8 mouse cellular contexts compared by ENCODE assay signal in the genomic region with DNA sequence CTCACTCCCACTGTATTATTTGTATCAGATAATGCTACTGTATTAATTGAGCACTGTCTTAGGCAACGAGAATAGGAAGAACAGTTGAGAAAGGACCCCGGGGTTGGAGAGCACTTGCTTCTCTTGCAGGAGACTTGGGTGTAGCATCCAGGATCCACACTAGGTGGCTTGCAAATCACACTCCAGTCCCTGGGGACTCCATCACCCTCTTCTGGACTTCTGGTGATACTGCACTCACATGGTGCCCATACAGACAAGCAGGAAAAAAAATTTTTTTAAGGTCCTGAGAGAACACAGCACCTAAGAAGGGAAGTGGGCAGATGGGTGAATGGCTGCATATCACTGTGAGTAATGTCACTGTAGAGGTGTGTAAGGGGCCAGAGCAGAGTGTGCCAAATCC.
DNase-seq lines count a peak whose midpoint lies in the region; ATAC-seq and TF ChIP-seq lines count a peak whose summit lies in the region.

No protein-coding gene starts in this region.

- no peaks in the 10 kb centered on the region for H3K27me3 ChIP-seq in heart, postnatal 0 days (ENCODE audit: control insufficient read depth, insufficient read depth, low read length)
- no peaks in the 10 kb centered on the region for H3K27me3 ChIP-seq in intestine, embryonic 16.5 days (replicated peaks; ENCODE audit: control insufficient read depth, insufficient read depth, low read length)

- H3K27ac ChIP-seq in heart, postnatal 0 days (ENCODE audit: low read depth): peak overlapping the region; percentile 21
- H3K27ac ChIP-seq in intestine, embryonic 16.5 days (ENCODE audit: low read length): 0 out of 2 replicates have a peak overlapping the region, but pooled peaks have one; percentile 24

- peak; percentile 23 for DNase-seq in heart, postnatal 0 days (ENCODE audit: low spot score)
- no peak for DNase-seq in heart, adult 9 months (ENCODE audit: low spot score in 2 of 2)
- peak; percentile 35 for DNase-seq in 416B (ENCODE audit: low read depth)
- DNase-seq in MN1 (ENCODE audit: low spot score): peak; percentile 32
- DNase-seq in cerebellum, postnatal 36 days: no peak
- DNase-seq in left cerebral cortex, adult 18-20 months (ENCODE audit: low spot score in 2 of 2): no peak
- DNase-seq in thymus, postnatal 36 days: no peak

- no peaks in the 10 kb centered on the region for H3K9me3 ChIP-seq in heart, postnatal 0 days (replicated peaks; ENCODE audit: control insufficient read depth, low read length)
- no peaks in the 10 kb centered on the region for H3K9me3 ChIP-seq in intestine, embryonic 16.5 days (ENCODE audit: control insufficient read depth, low read length)

- 89% methylated on average over 2 of the region's 2 CpGs for WGBS in heart, postnatal 0 days
- 83% methylated on average over 2 of the region's 2 CpGs for WGBS in intestine, embryonic 16.5 days

- peak; percentile 32; the same call in 1 of the 2 replicates for TF ChIP-seq CTCF in heart, postnatal 0 days (IDR thresholded peaks at IDR 0.05; ENCODE audit: low read depth)

- peak; percentile 13; the same call in 1 of the 2 replicates for ATAC-seq in heart, postnatal 0 days (ENCODE audit: insufficient read depth, low read depth)
- no peak for ATAC-seq in intestine, embryonic 16.5 days

- no peak overlapping the region for H3K4me3 ChIP-seq in heart, postnatal 0 days (ENCODE audit: low read depth, low read length)
- H3K4me3 ChIP-seq in intestine, embryonic 16.5 days (ENCODE audit: low read length): no peak overlapping the region

- H3K4me1 ChIP-seq in heart, postnatal 0 days (ENCODE audit: control insufficient read depth, insufficient read depth): no peaks in the 10 kb centered on the region
- peaks cover 6% of the 10 kb centered on the region; the same call in 1 of the 2 replicates for H3K4me1 ChIP-seq in intestine, embryonic 16.5 days (ENCODE audit: control insufficient read depth, insufficient read depth, low read length)

- no peaks in the 10 kb centered on the region for H3K36me3 ChIP-seq in heart, postnatal 0 days (replicated peaks; ENCODE audit: control insufficient read depth, insufficient read depth, low read length)
- no peaks in the 10 kb centered on the region for H3K36me3 ChIP-seq in intestine, embryonic 16.5 days (ENCODE audit: control insufficient read depth, insufficient read depth, low read length)

- H3K4me2 ChIP-seq in heart, postnatal 0 days (ENCODE audit: low read depth, low read length): no peak overlapping the region
- H3K4me2 ChIP-seq in intestine, embryonic 16.5 days (ENCODE audit: low read depth, low read length): no peak overlapping the region

- no peak overlapping the region for H3K9ac ChIP-seq in heart, postnatal 0 days (replicated peaks; ENCODE audit: low read depth, low read length)
- no peak overlapping the region for H3K9ac ChIP-seq in intestine, embryonic 16.5 days (ENCODE audit: low read depth, low read length)

- no peak for TF ChIP-seq EP300 in heart, postnatal 0 days (IDR thresholded peaks at IDR 0.05; ENCODE audit: low read depth)

Comparison
In these comparisons a context has a peak if more than half of its experiments do, and no peak if none do; other contexts are left out.
1. DNase-seq: peak in heart, postnatal 0 days (single experiment), 416B (single experiment) and MN1 (single experiment); none in heart, adult 9 months (0 of 2), cerebellum, postnatal 36 days (0 of 2), left cerebral cortex, adult 18-20 months (0 of 2) and thymus, postnatal 36 days (0 of 2).